Mouse (Mus musculus) E14TG2a.4 (cell line): ENCODE measurements around the gene Nutf2-ps1.

Source experiments
- CTCF ChIP-seq: conservative IDR thresholded peaks from 2 replicates; pipeline ENCODE4 v1.5.1; 2014; ENCODE audit warnings: low read length
- POU5F1 ChIP-seq: IDR thresholded peaks from 2 replicates; pipeline ENCODE4 v1.6.1; 2014; ENCODE audit warnings: low read length, borderline replicate concordance

DNA sequence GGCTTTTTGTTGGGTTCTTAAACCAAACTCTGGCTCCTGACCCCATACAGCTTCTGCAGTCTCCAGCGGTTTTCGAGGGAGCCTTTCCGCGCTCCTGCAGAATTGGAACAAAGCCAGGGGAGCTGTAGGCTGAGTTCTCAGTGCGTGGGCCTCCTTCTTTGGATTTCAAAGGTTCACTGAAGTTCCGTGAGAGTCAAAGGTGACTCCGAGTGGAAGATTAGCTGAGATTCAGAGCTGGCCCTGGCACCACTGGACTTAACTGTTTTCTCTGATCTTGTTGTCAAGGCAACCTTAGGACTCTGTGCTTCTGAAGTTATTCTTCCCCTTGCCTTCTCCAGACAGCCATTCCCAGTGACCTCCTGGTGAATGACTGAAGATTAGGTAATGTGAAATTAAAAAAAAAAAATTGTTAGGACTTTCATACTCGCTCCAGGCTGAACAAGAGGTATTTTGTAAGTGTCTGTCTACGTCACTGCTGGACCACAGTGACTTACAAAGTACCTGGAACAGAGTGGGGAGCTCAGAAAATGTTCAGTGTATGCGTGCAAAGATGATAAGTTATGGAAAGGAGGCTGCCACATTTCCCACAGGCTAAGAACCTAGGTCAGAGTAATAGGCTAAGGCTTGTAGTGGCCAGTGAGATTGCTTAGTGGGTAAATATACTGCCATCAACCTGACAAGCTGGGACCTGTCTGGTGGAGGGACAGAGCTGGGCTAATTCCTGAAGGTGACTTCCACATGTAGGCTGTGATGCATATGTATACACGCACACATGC is 11.7 kb downstream of the Nutf2-ps1 start:
- TF ChIP-seq POU5F1 (no peak), CTCF (no peak)
